Comparison of ENCODE assay signal across 8 mouse cellular contexts in genomic region chr9:121385091-121385748, GRCm38 (mm10).
DNase-seq lines count a peak whose midpoint lies in the region; ATAC-seq and TF ChIP-seq lines count a peak whose summit lies in the region.

No protein-coding gene starts in this region.

- H3K4me3 ChIP-seq in G1E (ENCODE audit: low read depth, low read length) = peak overlapping the region; percentile 33; the same call in 1 of the 2 replicates
- H3K4me3 ChIP-seq in forebrain, embryonic 11.5 days (ENCODE audit: low read depth, low read length) = no peak overlapping the region

- no peak for ATAC-seq in G1E (ENCODE audit: extremely low read depth, insufficient number of reproducible peaks, low FRiP score, poor library complexity, severe bottlenecking)
- 0 out of 2 replicates have a peak, but pooled peaks have one; percentile 15 for ATAC-seq in forebrain, embryonic 11.5 days (replicated peaks; ENCODE audit: low FRiP score)

- H3K27ac ChIP-seq in forebrain, embryonic 11.5 days (ENCODE audit: low read depth, low read length) = no peak overlapping the region

- peaks cover 60% of the 10 kb centered on the region for H3K36me3 ChIP-seq in G1E (replicated peaks)
- no peaks in the 10 kb centered on the region for H3K36me3 ChIP-seq in forebrain, embryonic 11.5 days (ENCODE audit: control insufficient read depth, insufficient read depth, low read length)

- no peak overlapping the region; the same call in 1 of the 2 replicates for H3K9ac ChIP-seq in forebrain, embryonic 11.5 days (ENCODE audit: low read length)

- intact Hi-C loops in heart, postnatal 14 days (cut with DNase I) = loop anchor here (2.0 kb wide), 1 partner anchor 62 kb away; no protein-coding TSS in a partner anchor

- 36% methylated on average over 16 of the region's 16 CpGs for WGBS in forebrain, embryonic 11.5 days

- no peak for TF ChIP-seq POLR2A in brain, embryonic 14.5 days (IDR thresholded peaks at IDR 0.05; ENCODE audit: borderline replicate concordance, extremely low read depth, insufficient read depth, insufficient read length, poor library complexity, severe bottlenecking)

- H3K4me2 ChIP-seq in forebrain, embryonic 11.5 days (ENCODE audit: low read depth, low read length, severe bottlenecking) = no peak overlapping the region

- H3K27me3 ChIP-seq in G1E (ENCODE audit: insufficient read depth, low read length) = no peaks in the 10 kb centered on the region; the same call in 1 of the 2 replicates
- no peaks in the 10 kb centered on the region for H3K27me3 ChIP-seq in forebrain, embryonic 11.5 days (ENCODE audit: control insufficient read depth, insufficient read depth, low read length)

- no peaks in the 10 kb centered on the region for H3K9me3 ChIP-seq in G1E (replicated peaks)
- no peaks in the 10 kb centered on the region for H3K9me3 ChIP-seq in forebrain, embryonic 11.5 days (ENCODE audit: control insufficient read depth, low read length)

- H3K4me1 ChIP-seq in G1E (ENCODE audit: insufficient read depth, low read depth, low read length) = peaks cover 40% of the 10 kb centered on the region
- peaks cover 3% of the 10 kb centered on the region; the same call in 1 of the 2 replicates for H3K4me1 ChIP-seq in forebrain, embryonic 11.5 days (replicated peaks; ENCODE audit: control insufficient read depth, insufficient read depth, low read length)

- TF ChIP-seq CTCF in G1E (IDR thresholded peaks at IDR 0.05; ENCODE audit: low read depth, low read length) = peak; percentile 98
- peak; percentile 98 for TF ChIP-seq CTCF in brain, embryonic 14.5 days (IDR thresholded peaks at IDR 0.05; ENCODE audit: borderline replicate concordance, extremely low read depth, insufficient read depth, insufficient read length)

- peak; percentile 73 for DNase-seq in G1E (ENCODE audit: low spot score)
- peak; percentile 87 for DNase-seq in brain, embryonic 14.5 days (ENCODE audit: low read depth)
- peak; percentile 90 for DNase-seq in forebrain, embryonic 11.5 days (ENCODE audit: low spot score)
- peak; percentile 85 to 88 for DNase-seq in heart, postnatal 14 days
- DNase-seq in layer of hippocampus, postnatal 14 days (ENCODE audit: low spot score in 2 of 2) = peak; percentile 89 to 91
- peak; percentile 86 for DNase-seq in lung, postnatal 10 days
- peak; percentile 91 for DNase-seq in retina, embryonic 14.5 days (ENCODE audit: low spot score)
- peak; percentile 66 to 83 for DNase-seq in urinary bladder, postnatal 4 days (ENCODE audit: low spot score in 2 of 2)
